ENCODE assay signal across 19 mouse cellular contexts in genomic region chr17:87072766-87073440, GRCm38 (mm10). TPM values are rescaled to one million over a fixed set of nuclear protein-coding genes. Genes with fewer than 3 reads are reported as not detected.
DNase-seq lines count a peak whose midpoint lies in the region; ATAC-seq lines count a peak whose summit lies in the region.
"Had no signal": no experiment of that assay in that cellular context is flagged by ENCODE, and none has a peak within 500 bp of the region (broad histone marks: within the 10 kb centered on the region; RNA-seq: fewer than 3 reads in every experiment).

No protein-coding gene starts in this region.

- no peak overlapping the region for H3K9ac ChIP-seq in embryonic facial prominence, embryonic 11.5 days (replicated peaks; ENCODE audit: low read length)
- H3K9ac ChIP-seq: embryonic facial prominence, embryonic 12.5 days; forebrain, embryonic 13.5 days; forebrain, embryonic 15.5 days; forebrain, postnatal 0 days had no signal

- no peak overlapping the region for H3K27ac ChIP-seq in embryonic facial prominence, embryonic 11.5 days (replicated peaks; ENCODE audit: low read depth, low read length)
- H3K27ac ChIP-seq in embryonic facial prominence, embryonic 10.5 days (replicated peaks): no peak overlapping the region
- H3K27ac ChIP-seq in heart, embryonic 10.5 days: no peak overlapping the region
- H3K27ac ChIP-seq: embryonic facial prominence, embryonic 12.5 days; forebrain, embryonic 13.5 days; forebrain, embryonic 15.5 days had no signal

- 48% methylated on average over 5 of the region's 5 CpGs for WGBS in embryonic facial prominence, embryonic 11.5 days
- 49% methylated on average over 5 of the region's 5 CpGs for WGBS in embryonic facial prominence, embryonic 10.5 days
- WGBS in heart, embryonic 10.5 days: 64% methylated on average over 5 of the region's 5 CpGs

- H3K4me1 ChIP-seq in embryonic facial prominence, embryonic 11.5 days (ENCODE audit: control insufficient read depth, insufficient read depth, low read length): no peaks in the 10 kb centered on the region
- H3K4me1 ChIP-seq in embryonic facial prominence, embryonic 10.5 days: peaks cover 6% of the 10 kb centered on the region; the same call in 1 of the 2 replicates
- no peaks in the 10 kb centered on the region for H3K4me1 ChIP-seq in heart, embryonic 10.5 days
- H3K4me1 ChIP-seq: forebrain, embryonic 13.5 days; forebrain, embryonic 15.5 days had no signal

- H3K9me3 ChIP-seq in embryonic facial prominence, embryonic 11.5 days (replicated peaks; ENCODE audit: control insufficient read depth, low read length): no peaks in the 10 kb centered on the region
- H3K9me3 ChIP-seq in embryonic facial prominence, embryonic 10.5 days: 0 out of 2 replicates have a peak, but pooled peaks cover 3% of the 10 kb centered on the region
- H3K9me3 ChIP-seq in heart, embryonic 10.5 days: no peaks in the 10 kb centered on the region
- H3K9me3 ChIP-seq: forebrain, embryonic 13.5 days; forebrain, embryonic 15.5 days had no signal

- H3K4me3 ChIP-seq in embryonic facial prominence, embryonic 11.5 days (ENCODE audit: low read depth, low read length): no peak overlapping the region
- no peak overlapping the region for H3K4me3 ChIP-seq in embryonic facial prominence, embryonic 10.5 days
- H3K4me3 ChIP-seq in heart, embryonic 10.5 days: no peak overlapping the region
- H3K4me3 ChIP-seq: embryonic facial prominence, embryonic 12.5 days; forebrain, embryonic 13.5 days; forebrain, embryonic 15.5 days had no signal

- DNase-seq in adrenal gland, adult 2 months: peak; percentile 57
- DNase-seq in adrenal gland, postnatal 4 days (ENCODE audit: low spot score in 2 of 2): no peak
- DNase-seq in embryonic facial prominence, embryonic 11.5 days (ENCODE audit: low spot score): peak; percentile 15
- DNase-seq in embryonic facial prominence, embryonic 10.5 days (ENCODE audit: low spot score): no peak
- peak; percentile 60 for DNase-seq in heart, embryonic 10.5 days (ENCODE audit: low spot score)
- no peak for DNase-seq in heart, adult 18-20 months
- DNase-seq in NIH3T3 (ENCODE audit: low read depth): peak; percentile 64
- DNase-seq: adrenal gland, adult 8-10 months; cerebellum, adult 11-12 months; cerebellum, adult 2 months; cerebellum, adult 9-10 months; cerebellum, postnatal 25 days; forebrain, postnatal 0 days had no signal

- H3K4me2 ChIP-seq in embryonic facial prominence, embryonic 11.5 days (ENCODE audit: low read depth, low read length): no peak overlapping the region
- H3K4me2 ChIP-seq: embryonic facial prominence, embryonic 12.5 days; forebrain, embryonic 13.5 days; forebrain, embryonic 15.5 days had no signal

- H3K27me3 ChIP-seq in embryonic facial prominence, embryonic 11.5 days (ENCODE audit: control insufficient read depth, insufficient read depth, low read length): no peaks in the 10 kb centered on the region
- no peaks in the 10 kb centered on the region for H3K27me3 ChIP-seq in embryonic facial prominence, embryonic 10.5 days (replicated peaks; ENCODE audit: low read depth, poor library complexity, severe bottlenecking)
- no peaks in the 10 kb centered on the region for H3K27me3 ChIP-seq in heart, embryonic 10.5 days (ENCODE audit: insufficient read depth, poor library complexity, severe bottlenecking)
- H3K27me3 ChIP-seq: embryonic facial prominence, embryonic 12.5 days; forebrain, embryonic 13.5 days; forebrain, embryonic 15.5 days; Patski had no signal

- no peak for ATAC-seq in embryonic facial prominence, embryonic 11.5 days (replicated peaks; ENCODE audit: insufficient number of reproducible peaks, low FRiP score, low TSS enrichment, low read depth)
- no peak for ATAC-seq in megakaryocyte, adult 5-6 weeks (ENCODE audit: poor library complexity, severe bottlenecking)
- ATAC-seq: activated CD4-positive, CD25-positive, alpha-beta regulatory T cell, adult 4 months; forebrain, embryonic 13.5 days; forebrain, embryonic 15.5 days; forebrain, postnatal 0 days; Patski had no signal

- no peaks in the 10 kb centered on the region for H3K36me3 ChIP-seq in embryonic facial prominence, embryonic 11.5 days (replicated peaks; ENCODE audit: control insufficient read depth, insufficient read depth, low read depth, low read length)
- H3K36me3 ChIP-seq in embryonic facial prominence, embryonic 10.5 days (replicated peaks): no peaks in the 10 kb centered on the region
- no peaks in the 10 kb centered on the region for H3K36me3 ChIP-seq in heart, embryonic 10.5 days
- H3K36me3 ChIP-seq: embryonic facial prominence, embryonic 12.5 days; forebrain, embryonic 15.5 days had no signal

RNA-seq across cellular contexts. Expression of gene Socs5, which starts 34.6 kb away (rescaled TPM):
- total RNA-seq in adrenal gland, adult 2 months (2021): 10 to 100 TPM; 60.2 to 96.4 TPM
- 63.5 and 68.3 TPM in 2 replicates for polyA plus RNA-seq in adrenal gland, adult 2 months (2012; rRNA removed)
- total RNA-seq in adrenal gland, postnatal 4 days (2021): 10 to 100 TPM; 53.0 to 53.4 TPM
- 16.7 and 18.2 TPM in 2 replicates for polyA plus RNA-seq in embryonic facial prominence, embryonic 11.5 days (2014; fragmentation: Nextera tagmentation; extraction: Ambion mirVana)
- polyA plus RNA-seq in embryonic facial prominence, embryonic 10.5 days (2016; fragmentation: Nextera tagmentation; extraction: Ambion mirVana): 8.4 and 10.2 TPM in 2 replicates
- 9.4 and 11.0 TPM in 2 replicates for polyA plus RNA-seq in heart, embryonic 10.5 days (2016; fragmentation: Nextera tagmentation; extraction: Ambion mirVana)
- 10 to 100 TPM; 27.6 to 30.0 TPM for total RNA-seq in heart, adult 18-20 months (2021)
- total RNA-seq in megakaryocyte, adult 5-6 weeks (2015): 1.8 and 3.0 TPM in 2 replicates
- 1.2 TPM in 2 replicates for total RNA-seq in megakaryocyte, adult 5-6 weeks (2017)

RNA-seq across cellular contexts. Expression of gene Cript, which starts 47.6 kb away (rescaled TPM):
- total RNA-seq in adrenal gland, adult 2 months (2021): 10 to 100 TPM; 62.2 to 72.8 TPM
- polyA plus RNA-seq in adrenal gland, adult 2 months (2012; rRNA removed): 1.9 and 2.2 TPM in 2 replicates
- total RNA-seq in adrenal gland, postnatal 4 days (2021): 10 to 100 TPM; 49.8 to 50.1 TPM
- polyA plus RNA-seq in embryonic facial prominence, embryonic 11.5 days (2014; fragmentation: Nextera tagmentation; extraction: Ambion mirVana): 185 and 191 TPM in 2 replicates
- polyA plus RNA-seq in embryonic facial prominence, embryonic 10.5 days (2016; fragmentation: Nextera tagmentation; extraction: Ambion mirVana): 147 and 155 TPM in 2 replicates
- 113 and 115 TPM in 2 replicates for polyA plus RNA-seq in heart, embryonic 10.5 days (2016; fragmentation: Nextera tagmentation; extraction: Ambion mirVana)
- 10 to 100 TPM; 43.4 to 46.2 TPM for total RNA-seq in heart, adult 18-20 months (2021)
- total RNA-seq in megakaryocyte, adult 5-6 weeks (2015): 135 and 148 TPM in 2 replicates
- total RNA-seq in megakaryocyte, adult 5-6 weeks (2017): 71.6 and 93.9 TPM in 2 replicates

RNA-seq across cellular contexts. Expression of gene Pigf, which starts 47.7 kb away (rescaled TPM):
- total RNA-seq in adrenal gland, adult 2 months (2021): 10 to 100 TPM; 11.6 to 18.8 TPM
- polyA plus RNA-seq in adrenal gland, adult 2 months (2012; rRNA removed): 0.58 and 1.6 TPM in 2 replicates
- total RNA-seq in adrenal gland, postnatal 4 days (2021): 10 to 100 TPM; 11.4 to 13.0 TPM
- 39.9 and 49.1 TPM in 2 replicates for polyA plus RNA-seq in embryonic facial prominence, embryonic 11.5 days (2014; fragmentation: Nextera tagmentation; extraction: Ambion mirVana)
- polyA plus RNA-seq in embryonic facial prominence, embryonic 10.5 days (2016; fragmentation: Nextera tagmentation; extraction: Ambion mirVana): 42.4 and 45.1 TPM in 2 replicates
- 25.5 and 32.2 TPM in 2 replicates for polyA plus RNA-seq in heart, embryonic 10.5 days (2016; fragmentation: Nextera tagmentation; extraction: Ambion mirVana)
- total RNA-seq in heart, adult 18-20 months (2021): 1 to 10 TPM; 3.8 to 4.8 TPM
- 21.6 and 25.4 TPM in 2 replicates for total RNA-seq in megakaryocyte, adult 5-6 weeks (2015)
- total RNA-seq in megakaryocyte, adult 5-6 weeks (2017): 27.7 and 32.1 TPM in 2 replicates

Comparison
In these comparisons a context has a peak if more than half of its experiments do, and no peak if none do; other contexts are left out.
1. DNase-seq: peak in adrenal gland, adult 2 months (single experiment), embryonic facial prominence, embryonic 11.5 days (single experiment), heart, embryonic 10.5 days (single experiment) and NIH3T3 (single experiment); none in adrenal gland, postnatal 4 days (0 of 2), embryonic facial prominence, embryonic 10.5 days (single experiment) and heart, adult 18-20 months (0 of 2).
2. RNA of gene Socs5, which starts 34.6 kb away (total RNA-seq): 60.2 to 96.4 TPM in adrenal gland, adult 2 months, 53.0 to 53.4 TPM in adrenal gland, postnatal 4 days and 27.6 to 30.0 TPM in heart, adult 18-20 months; 1.2 to 3.0 TPM in megakaryocyte, adult 5-6 weeks; every median in the first group is over 4 times any median in the second.